Mouse (Mus musculus): ENCODE data around the gene Rgp1. TPM values are rescaled to one million over a fixed set of nuclear protein-coding genes. Genes with fewer than 3 reads are reported as not detected.

Gene Rgp1
- polyA plus RNA-seq, 1 experiment from 2014 or later, result 38.7 TPM

GRCm38 (mm10) chr4:43559519-43560242 is 18.8 kb upstream of the Rgp1 start:
- 82% methylated on average over 13 of the region's 13 CpGs for WGBS
- no peaks in the 10 kb centered on the region for H3K27me3 ChIP-seq (ENCODE audit: control insufficient read depth, insufficient read depth, low read length)
- H3K27ac ChIP-seq (ENCODE audit: low read depth, low read length), result no peak overlapping the region
- peaks cover 7% of the 10 kb centered on the region; the same call in 1 of the 2 replicates for H3K36me3 ChIP-seq (ENCODE audit: control insufficient read depth, insufficient read depth, low read length)
- H3K9ac ChIP-seq (ENCODE audit: low read length), result peak overlapping the region; percentile 17; the same call in 1 of the 2 replicates
- DNase-seq (ENCODE audit: low spot score), result no peak
- no peak overlapping the region for H3K4me3 ChIP-seq (ENCODE audit: low read depth, low read length)
- 0 out of 2 replicates have a peak overlapping the region, but pooled peaks have one; percentile 15 for H3K4me2 ChIP-seq (ENCODE audit: low read depth, low read length, severe bottlenecking)
- no peak for ATAC-seq (replicated peaks; ENCODE audit: low FRiP score)
- H3K4me1 ChIP-seq (replicated peaks; ENCODE audit: control insufficient read depth, insufficient read depth, low read length), result peaks cover 20% of the 10 kb centered on the region; the same call in 1 of the 2 replicates
- H3K9me3 ChIP-seq (ENCODE audit: control insufficient read depth, low read length), result no peaks in the 10 kb centered on the region

- no peaks in the 10 kb centered on the region for H3K9me3 ChIP-seq (ENCODE audit: control insufficient read depth, low read length)
- peaks cover 3% of the 10 kb centered on the region; the same call in 1 of the 2 replicates for H3K36me3 ChIP-seq (ENCODE audit: control insufficient read depth, insufficient read depth, low read length)
- WGBS, result 53% methylated on average over 6 of the region's 6 CpGs
- 0 out of 2 replicates have a peak overlapping the region, but pooled peaks have one; percentile 15 for H3K4me2 ChIP-seq (ENCODE audit: low read depth, low read length, severe bottlenecking)
- no peaks in the 10 kb centered on the region for H3K27me3 ChIP-seq (ENCODE audit: control insufficient read depth, insufficient read depth, low read length)
- H3K9ac ChIP-seq (ENCODE audit: low read length), result peak overlapping the region; percentile 17; the same call in 1 of the 2 replicates
- no peak for DNase-seq (ENCODE audit: low spot score)
- no peak overlapping the region for H3K4me3 ChIP-seq (ENCODE audit: low read depth, low read length)
- no peak for ATAC-seq (replicated peaks; ENCODE audit: low FRiP score)
- no peak overlapping the region for H3K27ac ChIP-seq (ENCODE audit: low read depth, low read length)
- peaks cover 20% of the 10 kb centered on the region; the same call in 1 of the 2 replicates for H3K4me1 ChIP-seq (replicated peaks; ENCODE audit: control insufficient read depth, insufficient read depth, low read length)
These were observed 18.3 kb upstream of the Rgp1 start for GRCm38 (mm10) chr4:43560243-43560611.

GRCm38 (mm10) chr4:43560976-43561375 is 17.5 kb upstream of the Rgp1 start:
- DNase-seq (ENCODE audit: low spot score) (no peak), ATAC-seq (replicated peaks; ENCODE audit: low FRiP score) (no peak)
- Histone ChIP-seq H3K4me3 (ENCODE audit: low read depth, low read length) (peak overlapping the region; percentile 90), H3K27me3 (ENCODE audit: control insufficient read depth, insufficient read depth, low read length) (no peaks in the 10 kb centered on the region), H3K9ac (ENCODE audit: low read length) (peak overlapping the region; percentile 92; the same call in 1 of the 2 replicates), H3K4me1 (replicated peaks; ENCODE audit: control insufficient read depth, insufficient read depth, low read length) (peaks cover 20% of the 10 kb centered on the region; the same call in 1 of the 2 replicates), H3K27ac (ENCODE audit: low read depth, low read length) (no peak overlapping the region), H3K9me3 (ENCODE audit: control insufficient read depth, low read length) (no peaks in the 10 kb centered on the region), H3K4me2 (ENCODE audit: low read depth, low read length, severe bottlenecking) (peak overlapping the region; percentile 59), H3K36me3 (ENCODE audit: control insufficient read depth, insufficient read depth, low read length) (no peaks in the 10 kb centered on the region; the same call in 1 of the 2 replicates)
- WGBS, result 32% methylated on average over 2 of the region's 2 CpGs

- Histone ChIP-seq H3K4me1 (replicated peaks; ENCODE audit: control insufficient read depth, insufficient read depth, low read length) (peaks cover 20% of the 10 kb centered on the region; the same call in 1 of the 2 replicates), H3K36me3 (ENCODE audit: control insufficient read depth, insufficient read depth, low read length) (peaks cover under 1% of the 10 kb centered on the region; the same call in 1 of the 2 replicates), H3K9me3 (ENCODE audit: control insufficient read depth, low read length) (no peaks in the 10 kb centered on the region), H3K4me3 (ENCODE audit: low read depth, low read length) (peak overlapping the region; percentile 90), H3K4me2 (ENCODE audit: low read depth, low read length, severe bottlenecking) (peak overlapping the region; percentile 59), H3K9ac (ENCODE audit: low read length) (peak overlapping the region; percentile 92), H3K27me3 (ENCODE audit: control insufficient read depth, insufficient read depth, low read length) (no peaks in the 10 kb centered on the region), H3K27ac (ENCODE audit: low read depth, low read length) (peak overlapping the region; percentile 97)
- WGBS, result 3% methylated on average over 16 of the region's 16 CpGs
- DNase-seq (ENCODE audit: low spot score), result no peak
- no peak; the same call in 1 of the 2 replicates for ATAC-seq (replicated peaks; ENCODE audit: low FRiP score)
These were observed 17.0 kb upstream of the Rgp1 start for GRCm38 (mm10) chr4:43561436-43561996.

- H3K4me1 ChIP-seq (replicated peaks; ENCODE audit: control insufficient read depth, insufficient read depth, low read length), result peaks cover 20% of the 10 kb centered on the region; the same call in 1 of the 2 replicates
- H3K27me3 ChIP-seq (ENCODE audit: control insufficient read depth, insufficient read depth, low read length), result no peaks in the 10 kb centered on the region
- H3K27ac ChIP-seq (ENCODE audit: low read depth, low read length), result peak within 1 kb of the TSS; percentile 97
- peak; percentile 95 for ATAC-seq (replicated peaks; ENCODE audit: low FRiP score)
- peak within 1 kb of the TSS; percentile 59 for H3K4me2 ChIP-seq (ENCODE audit: low read depth, low read length, severe bottlenecking)
- H3K4me3 ChIP-seq (ENCODE audit: low read depth, low read length), result peak within 1 kb of the TSS; percentile 90
- H3K36me3 ChIP-seq (ENCODE audit: control insufficient read depth, insufficient read depth, low read length), result peaks cover 4% of the 10 kb centered on the region; the same call in 1 of the 2 replicates
- under 1% methylated on average over 62 of the region's 62 CpGs for WGBS
- peak; percentile 95 for DNase-seq (ENCODE audit: low spot score)
- H3K9ac ChIP-seq (ENCODE audit: low read length), result peak within 1 kb of the TSS; percentile 92
- H3K9me3 ChIP-seq (ENCODE audit: control insufficient read depth, low read length), result no peaks in the 10 kb centered on the region
These were observed 16.3 kb upstream of the Rgp1 start, which contains the start of the genes Creb3 and Tln1 for GRCm38 (mm10) chr4:43561997-43562768. Gene Creb3 (plus strand): TSS chr4:43562332. Gene Tln1 (minus strand): TSS chr4:43562691.

- Histone ChIP-seq H3K36me3 (ENCODE audit: control insufficient read depth, insufficient read depth, low read length) (peaks cover 4% of the 10 kb centered on the region; the same call in 1 of the 2 replicates), H3K9me3 (ENCODE audit: control insufficient read depth, low read length) (no peaks in the 10 kb centered on the region), H3K4me1 (replicated peaks; ENCODE audit: control insufficient read depth, insufficient read depth, low read length) (peaks cover 18% of the 10 kb centered on the region; the same call in 1 of the 2 replicates), H3K27ac (ENCODE audit: low read depth, low read length) (peak overlapping the region; percentile 97; the same call in 1 of the 2 replicates), H3K9ac (ENCODE audit: low read length) (peak overlapping the region; percentile 92), H3K4me2 (ENCODE audit: low read depth, low read length, severe bottlenecking) (peak overlapping the region; percentile 59), H3K4me3 (ENCODE audit: low read depth, low read length) (peak overlapping the region; percentile 90), H3K27me3 (ENCODE audit: control insufficient read depth, insufficient read depth, low read length) (no peaks in the 10 kb centered on the region)
- 8% methylated on average over 22 of the region's 22 CpGs for WGBS
- ATAC-seq (replicated peaks; ENCODE audit: low FRiP score) (no peak; the same call in 1 of the 2 replicates), DNase-seq (ENCODE audit: low spot score) (no peak)
These were observed 15.5 kb upstream of the Rgp1 start for GRCm38 (mm10) chr4:43562769-43563600.

- ATAC-seq (replicated peaks; ENCODE audit: low FRiP score), result no peak
These were observed 15.0 kb upstream of the Rgp1 start for GRCm38 (mm10) chr4:43563601-43563875.

More at GRCm38 (mm10) chr4:43563601-43563875, 15.0 kb upstream of the Rgp1 start:
- Histone ChIP-seq H3K36me3 (ENCODE audit: control insufficient read depth, insufficient read depth, low read length) (peaks cover 6% of the 10 kb centered on the region; the same call in 1 of the 2 replicates), H3K9ac (ENCODE audit: low read length) (no peak overlapping the region), H3K4me1 (replicated peaks; ENCODE audit: control insufficient read depth, insufficient read depth, low read length) (peaks cover 17% of the 10 kb centered on the region; the same call in 1 of the 2 replicates), H3K4me3 (ENCODE audit: low read depth, low read length) (peak overlapping the region; percentile 90), H3K9me3 (ENCODE audit: control insufficient read depth, low read length) (no peaks in the 10 kb centered on the region), H3K4me2 (ENCODE audit: low read depth, low read length, severe bottlenecking) (peak overlapping the region; percentile 59), H3K27ac (ENCODE audit: low read depth, low read length) (no peak overlapping the region), H3K27me3 (ENCODE audit: control insufficient read depth, insufficient read depth, low read length) (no peaks in the 10 kb centered on the region)
- no peak for DNase-seq (ENCODE audit: low spot score)
- 85% methylated on average over 4 of the region's 4 CpGs for WGBS

Data from forebrain, embryonic 11.5 days (tissue).